Mouse (Mus musculus) fat pad, adult 2 months (tissue): ENCODE measurements around the gene Cst9.

Experiments used
- DNase-seq: peaks from one replicate; pipeline ENCODE4 v3.0.0-alpha.2; 2011; ENCODE audit warnings: low read depth, low spot score; ENCODE audit errors: extremely low read depth

Gene Cst9

GRCm38 (mm10) chr2:148834912-148835311 is at the start of gene Cst9:
Gene Cst9, plus strand, starts transcription at chr2:148835147.
- no peak for DNase-seq

- DNase-seq: no peak
Observed at GRCm38 (mm10) chr2:148789142-148789541, 45.8 kb upstream of the Cst9 start, which contains the start of gene Cst12. Gene Cst12, plus strand, starts transcription at chr2:148789361.

- DNase-seq: no peak
Observed at GRCm38 (mm10) chr2:148798485-148798884, 36.5 kb upstream of the Cst9 start, which contains the start of gene Cst8. Gene Cst8, plus strand, starts transcription at chr2:148798785.

GRCm38 (mm10) chr2:148801491-148801921 is 33.4 kb upstream of the Cst9 start:
- DNase-seq: no peak

GRCm38 (mm10) chr2:148806696-148807095 is 28.3 kb upstream of the Cst9 start:
- DNase-seq: no peak

GRCm38 (mm10) chr2:148819909-148820308 is 15.0 kb upstream of the Cst9 start, which contains the start of gene Cst13:
Gene Cst13, plus strand, starts transcription at chr2:148820081.
- DNase-seq: no peak

- DNase-seq: no peak
Observed at GRCm38 (mm10) chr2:148825986-148826385, 9.0 kb upstream of the Cst9 start.

- DNase-seq: no peak
Observed at GRCm38 (mm10) chr2:148838075-148838777, 3.3 kb downstream of the Cst9 start.

GRCm38 (mm10) chr2:148839224-148839623 is 4.3 kb downstream of the Cst9 start:
- no peak for DNase-seq

GRCm38 (mm10) chr2:148851116-148851906 is 16.4 kb downstream of the Cst9 start:
- no peak for DNase-seq

GRCm38 (mm10) chr2:148856630-148857400 is 21.9 kb downstream of the Cst9 start:
- DNase-seq: no peak

GRCm38 (mm10) chr2:148857506-148857905 is 22.6 kb downstream of the Cst9 start:
- no peak for DNase-seq

- DNase-seq: no peak
Observed at GRCm38 (mm10) chr2:148860993-148861392, 26.0 kb downstream of the Cst9 start.

- no peak for DNase-seq
Observed at GRCm38 (mm10) chr2:148861693-148862092, 26.7 kb downstream of the Cst9 start.

GRCm38 (mm10) chr2:148864966-148865365 is 30.0 kb downstream of the Cst9 start, which contains the start of gene 9230104L09Rik:
Gene 9230104L09Rik, minus strand, starts transcription at chr2:148865038.
- DNase-seq: no peak

GRCm38 (mm10) chr2:148868959-148869358 is 34.0 kb downstream of the Cst9 start:
- no peak for DNase-seq

- DNase-seq: no peak
Observed at GRCm38 (mm10) chr2:148870526-148870925, 35.6 kb downstream of the Cst9 start.

GRCm38 (mm10) chr2:148872860-148873259 is 37.9 kb downstream of the Cst9 start:
- DNase-seq: no peak

- no peak for DNase-seq
Observed at GRCm38 (mm10) chr2:148874224-148874616, 39.3 kb downstream of the Cst9 start.

- DNase-seq: no peak
Observed at GRCm38 (mm10) chr2:148874617-148875334, 39.8 kb downstream of the Cst9 start.
